Comparison of ENCODE assay signal across 11 mouse cellular contexts in the genomic region with DNA sequence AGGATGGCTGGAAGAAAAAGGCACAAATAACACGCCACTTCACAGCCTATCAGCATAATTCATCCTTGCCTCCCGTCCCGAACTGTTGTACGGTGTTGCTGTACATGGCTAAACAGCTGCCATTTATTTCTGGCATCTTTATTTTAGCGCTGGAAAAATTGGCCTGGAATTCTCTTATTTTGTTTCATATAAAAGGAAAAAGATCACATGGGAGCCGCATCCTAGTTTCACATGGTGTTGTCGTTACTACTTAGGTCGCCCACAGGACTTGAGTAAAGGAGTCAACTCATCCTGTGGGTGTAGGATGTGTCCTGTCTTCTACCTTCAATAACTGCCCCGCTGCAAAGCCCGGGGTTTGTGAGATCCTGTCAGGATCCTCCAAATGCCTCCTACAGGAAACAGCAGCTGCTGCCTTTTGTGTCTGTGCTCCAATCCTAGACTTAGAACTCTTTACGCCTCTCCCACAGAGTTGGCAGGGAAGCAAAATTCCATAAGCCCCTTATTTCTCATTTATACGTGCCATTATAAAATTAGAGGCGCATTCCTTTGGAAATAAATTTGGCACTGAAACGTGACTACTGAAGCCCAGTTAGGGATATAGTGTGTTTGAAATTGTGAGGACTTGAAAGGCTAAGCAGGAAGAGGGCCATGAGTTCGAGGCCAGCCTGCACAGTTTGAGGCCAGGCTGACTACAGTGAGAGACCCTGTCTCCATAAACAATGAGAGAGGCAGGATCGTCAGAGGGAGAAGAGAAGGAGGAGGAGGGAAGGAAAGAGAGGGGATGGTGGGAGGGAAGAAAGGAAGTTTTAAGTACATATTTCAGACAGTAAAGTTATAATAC.
DNase-seq lines count a peak whose midpoint lies in the region; ATAC-seq and TF ChIP-seq lines count a peak whose summit lies in the region.
"Had no signal": no experiment of that assay in that cellular context is flagged by ENCODE, and none has a peak within 500 bp of the region (broad histone marks: within the 10 kb centered on the region; RNA-seq: fewer than 3 reads in every experiment).

No protein-coding gene starts in this region.

- no peak for ATAC-seq in midbrain, embryonic 14.5 days (ENCODE audit: low FRiP score, low TSS enrichment)
- ATAC-seq in midbrain, embryonic 13.5 days, result no peak

- no peak for TF ChIP-seq CTCF in kidney, adult 2 months (conservative IDR thresholded peaks at IDR 0.05; ENCODE audit: insufficient read depth, insufficient read length, low read depth, low read length)

- H3K4me3 ChIP-seq in kidney, adult 2 months (ENCODE audit: insufficient read depth, low read depth, low read length), result no peak overlapping the region
- no peak overlapping the region for H3K4me3 ChIP-seq in midbrain, embryonic 14.5 days (replicated peaks; ENCODE audit: low read depth, low read length)
- H3K4me3 ChIP-seq in midbrain, embryonic 13.5 days (replicated peaks), result no peak overlapping the region
- H3K4me3 ChIP-seq: gastrocnemius, adult 2 months; neural tube, embryonic 13.5 days had no signal

- no peak for TF ChIP-seq POLR2A in kidney, adult 2 months (IDR thresholded peaks at IDR 0.05; ENCODE audit: low read depth, low read length)

- no peak overlapping the region for H3K9ac ChIP-seq in midbrain, embryonic 14.5 days (replicated peaks; ENCODE audit: low read length)
- H3K9ac ChIP-seq in midbrain, embryonic 13.5 days (replicated peaks), result no peak overlapping the region
- H3K9ac ChIP-seq: neural tube, embryonic 13.5 days had no signal

- WGBS in kidney, adult 2 months, result 57% methylated on average over 16 of the region's 16 CpGs
- WGBS in midbrain, embryonic 14.5 days, result 78% methylated on average over 16 of the region's 16 CpGs
- 81% methylated on average over 16 of the region's 16 CpGs for WGBS in midbrain, embryonic 13.5 days

- H3K4me1 ChIP-seq in kidney, adult 2 months (ENCODE audit: control insufficient read depth, insufficient read depth, low read length), result no peaks in the 10 kb centered on the region
- no peaks in the 10 kb centered on the region for H3K4me1 ChIP-seq in midbrain, embryonic 14.5 days (ENCODE audit: control insufficient read depth, insufficient read depth, low read length)
- H3K4me1 ChIP-seq in midbrain, embryonic 13.5 days (replicated peaks), result no peaks in the 10 kb centered on the region; the same call in 1 of the 2 replicates

- no peaks in the 10 kb centered on the region for H3K27me3 ChIP-seq in kidney, adult 2 months (replicated peaks; ENCODE audit: control insufficient read depth, insufficient read depth, low read length)
- no peaks in the 10 kb centered on the region for H3K27me3 ChIP-seq in midbrain, embryonic 14.5 days (ENCODE audit: control insufficient read depth, insufficient read depth, low read length)
- H3K27me3 ChIP-seq in midbrain, embryonic 13.5 days, result no peaks in the 10 kb centered on the region
- H3K27me3 ChIP-seq: neural tube, embryonic 13.5 days had no signal

- H3K9me3 ChIP-seq in midbrain, embryonic 14.5 days (ENCODE audit: control insufficient read depth, low read length), result no peaks in the 10 kb centered on the region
- no peaks in the 10 kb centered on the region for H3K9me3 ChIP-seq in midbrain, embryonic 13.5 days
- H3K9me3 ChIP-seq: neural tube, embryonic 13.5 days had no signal

- H3K4me2 ChIP-seq in midbrain, embryonic 14.5 days (ENCODE audit: low read length), result no peak overlapping the region
- H3K4me2 ChIP-seq in midbrain, embryonic 13.5 days (replicated peaks), result no peak overlapping the region
- H3K4me2 ChIP-seq: neural tube, embryonic 13.5 days had no signal

- no peaks in the 10 kb centered on the region for H3K36me3 ChIP-seq in kidney, adult 2 months (ENCODE audit: control insufficient read depth, insufficient read depth, low read length)
- H3K36me3 ChIP-seq in midbrain, embryonic 14.5 days (ENCODE audit: control insufficient read depth, insufficient read depth, low read length), result no peaks in the 10 kb centered on the region
- H3K36me3 ChIP-seq in midbrain, embryonic 13.5 days, result no peaks in the 10 kb centered on the region
- H3K36me3 ChIP-seq: neural tube, embryonic 13.5 days had no signal

- peak; percentile 19 for DNase-seq in kidney, adult 2 months
- no peak for DNase-seq in kidney, postnatal 36 days
- DNase-seq in midbrain, embryonic 14.5 days, result peak; percentile 20
- peak; percentile 35 for DNase-seq in heart, postnatal 4 days
- peak; percentile 60 to 74 for DNase-seq in right cerebral cortex, postnatal 10 days (ENCODE audit: low spot score in 2 of 2)
- DNase-seq in adrenal gland, postnatal 25 days, result no peak
- DNase-seq: embryo, embryonic 11 days; gastrocnemius, adult 2 months; lung, postnatal 14 days had no signal

- H3K27ac ChIP-seq in kidney, adult 2 months (ENCODE audit: insufficient read depth, low read depth, low read length), result no peak overlapping the region
- no peak overlapping the region for H3K27ac ChIP-seq in midbrain, embryonic 14.5 days (replicated peaks; ENCODE audit: low read depth, low read length)
- no peak overlapping the region for H3K27ac ChIP-seq in midbrain, embryonic 13.5 days
- H3K27ac ChIP-seq: gastrocnemius, adult 2 months; neural tube, embryonic 13.5 days had no signal

Comparison
In these comparisons a context has a peak if more than half of its experiments do, and no peak if none do; other contexts are left out.
1. DNase-seq: peak in kidney, adult 2 months (single experiment), midbrain, embryonic 14.5 days (single experiment), heart, postnatal 4 days (single experiment) and right cerebral cortex, postnatal 10 days (2 of 2); none in kidney, postnatal 36 days (0 of 2) and adrenal gland, postnatal 25 days (single experiment).